Mouse (Mus musculus) bone marrow, adult 2 months (tissue): ENCODE measurements around the gene Cacna2d3.

Experiments used
- CTCF ChIP-seq: fragments of 200-500 bp; IDR thresholded peaks from 2 replicates; pipeline ENCODE4 v1.5.1; 2011; ENCODE audit warnings: low read length, control low read depth; ENCODE audit not compliant: control insufficient read depth, insufficient read depth
- POLR2A ChIP-seq: fragments of 200-500 bp; IDR thresholded peaks from 2 replicates; pipeline ENCODE4 v1.6.1; 2011; ENCODE audit warnings: low read depth, mild to moderate bottlenecking, control low read depth, low read length, borderline replicate concordance; ENCODE audit not compliant: control insufficient read depth

GRCm38 (mm10) chr14:29305623-29306022 is 416.0 kb downstream of the Cacna2d3 start:
- TF ChIP-seq CTCF (no peak), POLR2A (no peak)
